Mouse (Mus musculus) urinary bladder, adult 2 months (tissue): ENCODE measurements around the gene Tuft1. TPM values are rescaled to one million over a fixed set of nuclear protein-coding genes. Genes with fewer than 3 reads are reported as not detected.
"Not testable (repeated sequence)": the region's sequence is repeated elsewhere in the genome, so short reads cannot be mapped to it uniquely, and the experiment has no call there.

Experiments used
- DNase-seq: peaks from one replicate; pipeline ENCODE4 v3.0.0; 2022; ENCODE audit warnings: low spot score
- polyA plus RNA-seq: library from polyadenylated mRNA; depleted of rRNA; stranded (reverse); fragments of >200 nt; gene quantifications from 2 replicates; pipeline ENCODE4 v1.2.3, GENCODE M21; 2012

Gene Tuft1
- polyA plus RNA-seq, 1 experiment, result 18.9 TPM

DNA sequence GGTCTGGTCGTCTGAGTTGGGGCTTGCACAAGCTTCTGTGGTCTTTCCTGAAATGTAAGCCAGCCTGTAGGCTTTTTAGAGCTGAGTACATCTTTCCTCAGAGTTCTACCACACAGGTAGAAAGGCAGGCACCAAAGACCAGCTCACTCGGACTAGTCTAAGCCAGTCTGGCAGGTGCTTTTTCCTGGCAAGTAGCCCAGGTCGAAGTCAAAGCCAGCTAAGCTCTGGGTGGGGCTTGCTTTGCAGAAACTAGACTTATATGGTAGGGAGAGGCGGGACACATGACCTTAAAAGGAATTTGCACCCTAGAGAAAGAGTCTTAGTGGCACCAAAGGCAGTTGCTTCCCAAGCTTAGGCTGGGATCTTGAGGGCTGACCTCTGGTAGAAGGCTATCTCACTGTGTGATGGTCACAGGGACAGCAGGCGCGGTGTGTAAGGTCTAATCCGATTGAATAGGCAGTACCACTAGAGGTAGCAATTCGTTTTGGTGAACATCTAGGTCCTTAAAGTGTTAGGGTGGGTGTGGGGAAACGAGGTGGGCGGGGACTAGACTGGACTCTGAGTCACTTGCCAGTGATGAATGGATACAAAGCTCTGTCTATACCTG lies 573 bp upstream of the Tuft1 start:
- not testable (repeated sequence) for DNase-seq

DNA sequence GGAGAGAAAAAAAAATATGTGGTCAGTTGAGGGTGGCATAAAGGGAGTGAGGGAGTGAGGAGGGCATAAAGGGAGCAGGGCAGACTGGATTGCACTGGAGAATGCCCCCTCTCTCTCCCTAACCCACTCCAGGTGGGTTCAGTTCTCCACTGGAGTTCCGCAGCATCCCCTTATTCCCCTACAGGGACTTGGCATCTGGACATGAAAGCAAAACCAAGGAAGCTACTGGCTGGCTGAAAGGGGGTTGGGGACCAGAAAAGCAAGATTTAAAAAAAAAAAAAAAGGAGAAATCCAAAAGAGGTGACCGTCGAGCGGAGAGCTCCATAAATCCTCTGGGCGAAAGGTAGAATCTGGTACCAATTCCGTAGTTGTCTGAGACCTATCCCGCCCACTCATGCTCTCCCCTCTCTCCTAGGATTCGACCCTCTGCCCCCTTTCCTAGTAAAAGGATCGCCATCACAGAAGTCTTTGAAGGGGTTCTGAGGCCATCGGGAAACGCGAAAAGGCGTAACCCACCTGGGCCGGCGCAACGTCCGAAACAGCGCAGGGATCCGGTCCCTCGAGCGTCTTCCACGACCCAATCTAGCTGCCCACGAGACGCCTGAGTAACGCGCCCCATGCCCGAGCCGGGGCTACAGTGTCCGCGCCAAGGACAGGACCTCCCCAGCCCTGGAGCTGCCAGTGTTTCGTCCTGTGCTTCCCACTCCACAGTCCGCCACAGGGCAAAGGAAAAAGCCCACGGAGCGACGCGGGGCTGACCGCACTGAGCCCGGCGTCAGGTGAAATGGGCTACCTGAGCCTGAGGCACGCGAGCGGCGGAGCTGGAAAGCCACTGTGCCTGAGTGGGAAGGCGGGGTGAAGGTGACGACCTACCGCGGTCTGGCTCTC lies 576 bp downstream of the Tuft1 start:
- DNase-seq, result not testable (repeated sequence)

DNA sequence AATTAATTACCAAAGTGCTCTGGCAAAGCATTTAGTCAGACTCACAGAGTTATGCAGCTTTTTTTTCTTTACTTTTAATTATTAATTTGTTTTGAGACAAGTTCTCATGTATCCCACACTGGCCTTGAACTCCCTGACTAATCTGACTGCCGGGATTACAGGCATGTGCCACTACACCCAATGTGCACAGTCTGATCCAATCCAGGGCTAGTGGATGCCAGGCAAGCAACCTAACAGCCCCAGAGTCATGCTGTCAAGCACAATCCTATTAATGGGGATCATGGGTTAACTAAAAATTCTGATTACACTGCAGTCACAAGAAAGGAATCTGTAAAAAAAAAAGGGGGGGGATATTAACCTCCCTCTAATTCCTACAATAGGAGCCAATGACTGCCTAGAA lies 4.7 kb downstream of the Tuft1 start:
- not testable (repeated sequence) for DNase-seq

DNA sequence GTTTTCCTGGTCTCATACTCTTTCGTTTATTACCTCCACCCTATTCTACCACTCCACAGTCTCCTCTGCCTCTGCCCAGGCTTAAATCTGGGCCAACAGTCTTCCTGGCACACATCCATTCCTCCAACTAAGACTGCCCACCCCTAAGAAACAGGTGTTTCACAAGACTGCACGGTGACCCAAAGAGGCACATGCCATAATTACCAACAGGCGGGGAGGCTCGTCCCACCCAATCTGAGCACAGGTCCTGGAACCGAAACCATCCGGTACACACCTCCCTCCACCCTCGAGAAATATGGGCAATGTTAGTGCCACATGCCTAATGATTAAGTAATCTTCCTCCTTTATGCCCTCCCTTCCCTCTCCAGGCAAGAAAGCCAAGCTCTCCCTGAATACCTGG lies 8.3 kb downstream of the Tuft1 start:
- no peak for DNase-seq

DNA sequence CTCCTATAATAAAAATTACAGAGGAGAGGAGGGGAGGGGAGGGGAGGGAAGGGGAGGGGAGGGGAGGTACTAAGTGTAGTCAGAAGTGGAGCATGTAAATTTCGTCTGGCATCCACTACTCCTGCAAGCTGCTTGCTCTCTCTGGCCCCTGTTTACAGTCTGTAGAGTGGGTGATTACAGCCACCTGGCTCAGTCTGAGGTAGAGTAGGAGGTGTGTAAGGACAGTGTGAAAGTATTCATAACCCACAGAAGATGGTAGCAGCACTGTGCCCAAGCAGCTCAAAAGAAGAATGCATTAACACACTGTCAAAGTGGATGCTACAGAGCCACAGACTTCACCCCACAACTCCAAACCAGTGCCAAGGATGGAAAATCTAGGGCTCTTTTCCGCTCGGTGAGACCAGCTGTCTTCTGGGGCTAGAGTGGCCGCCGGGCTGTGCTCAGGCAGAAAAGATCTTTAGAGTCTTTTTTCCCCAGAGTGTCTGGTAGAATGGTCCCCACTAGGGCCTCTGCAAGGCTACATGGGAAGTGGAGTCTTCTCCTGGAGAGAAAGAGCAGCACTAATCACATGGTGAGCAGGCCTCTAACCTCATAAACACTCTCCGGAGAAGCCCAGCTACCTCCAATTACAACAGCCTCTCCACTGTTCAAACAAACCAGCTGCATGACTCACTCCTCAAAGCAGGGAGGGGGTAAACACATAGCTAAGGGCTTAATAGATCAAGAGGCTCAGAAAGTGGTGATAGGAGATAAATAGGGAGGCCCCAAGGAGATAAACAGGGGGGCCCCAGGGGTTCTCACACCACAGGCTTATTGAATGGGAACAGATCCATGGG lies 9.7 kb downstream of the Tuft1 start:
- DNase-seq, result no peak

DNA sequence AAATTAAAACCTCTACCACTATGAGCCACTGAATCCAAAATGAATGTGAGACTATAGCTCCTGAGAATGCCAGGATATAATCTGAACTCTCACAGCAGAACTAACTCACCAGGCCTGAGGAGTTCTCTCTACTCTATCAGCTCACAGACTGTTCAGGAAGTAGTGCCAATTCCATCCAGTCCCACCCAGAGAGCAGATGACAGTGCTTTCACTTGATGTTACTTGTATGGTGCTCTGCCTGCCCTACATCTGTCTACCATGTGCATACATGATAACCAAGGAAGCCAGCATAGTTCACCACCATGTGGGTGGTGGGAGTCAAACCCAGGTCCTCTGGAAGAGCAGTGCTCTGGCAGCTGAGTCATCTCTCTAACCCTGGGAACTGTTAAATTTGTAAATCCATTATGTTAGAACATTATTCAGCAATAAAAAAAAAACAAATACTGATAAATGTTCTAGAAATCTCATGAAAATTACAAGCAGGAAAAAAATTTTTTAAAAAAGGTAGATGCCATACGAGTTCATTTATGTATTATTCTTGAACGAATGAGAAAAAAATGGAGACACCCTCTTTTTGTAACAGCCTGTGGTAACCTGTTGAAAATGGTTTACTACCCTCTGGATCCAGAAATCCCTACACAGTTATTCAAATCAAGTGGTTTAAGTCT lies 16.0 kb downstream of the Tuft1 start, which contains the start of gene Gm10972:
Gene Gm10972 (plus strand): TSS at position 618 of the 668 bp plus-strand sequence.
- not testable (repeated sequence) for DNase-seq

DNA sequence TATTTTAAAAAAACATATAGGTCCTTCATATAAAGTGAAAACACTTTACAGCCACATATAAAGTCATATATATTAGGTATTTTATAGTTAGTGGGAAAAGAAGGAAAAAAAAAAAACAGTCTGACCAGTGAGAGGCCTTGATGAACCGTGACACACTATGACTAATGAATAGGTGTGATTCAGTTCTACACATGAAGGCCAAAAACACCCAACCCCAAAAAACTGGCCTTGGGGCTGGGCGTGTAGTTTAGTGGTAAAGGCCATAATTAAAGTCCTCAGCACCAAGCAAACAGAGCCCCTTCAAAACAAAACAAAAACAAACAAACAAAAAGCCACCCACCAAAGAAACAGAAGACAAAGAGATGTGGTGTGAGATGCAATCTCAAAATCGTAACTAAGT lies 28.8 kb downstream of the Tuft1 start:
- no peak for DNase-seq

DNA sequence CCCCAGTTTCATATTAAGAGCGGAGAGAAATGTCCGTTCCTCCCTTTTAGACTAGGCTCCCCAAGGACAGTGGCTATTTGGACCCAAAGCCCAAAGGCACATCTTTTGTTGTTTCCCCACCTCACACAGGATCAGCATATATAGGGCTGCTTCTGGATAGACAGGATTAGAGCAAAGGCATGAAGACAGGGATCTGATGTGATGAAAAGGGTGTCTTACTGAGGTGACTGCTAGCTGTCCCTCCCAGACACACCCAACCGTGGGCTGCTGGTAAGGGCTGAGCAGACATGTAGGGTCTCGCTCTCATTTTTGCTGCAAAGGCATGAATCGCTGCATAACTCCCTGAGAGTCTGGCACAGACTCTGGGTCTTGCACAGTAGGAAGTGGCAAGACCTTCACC lies 30.0 kb downstream of the Tuft1 start:
- no peak for DNase-seq

DNA sequence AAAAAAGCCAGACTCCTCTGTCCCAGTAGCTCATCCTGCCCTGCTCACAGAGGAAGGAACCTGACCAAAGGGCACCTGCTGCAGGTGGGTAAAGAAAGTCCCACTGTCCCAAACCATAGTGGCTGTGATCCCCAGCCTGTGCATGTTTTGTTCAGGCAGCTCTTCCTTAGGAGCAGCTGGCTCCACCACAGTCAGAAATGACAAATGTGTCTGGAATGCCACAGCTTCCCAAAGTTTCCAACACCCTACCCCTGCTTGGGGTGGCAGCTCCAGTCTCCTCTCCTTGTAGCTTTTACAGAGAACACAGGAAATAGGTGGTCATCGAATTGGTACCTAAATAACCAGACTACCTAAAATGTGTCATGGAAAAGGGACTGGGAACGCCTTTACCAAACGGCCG lies 34.4 kb downstream of the Tuft1 start:
- DNase-seq, result no peak

DNA sequence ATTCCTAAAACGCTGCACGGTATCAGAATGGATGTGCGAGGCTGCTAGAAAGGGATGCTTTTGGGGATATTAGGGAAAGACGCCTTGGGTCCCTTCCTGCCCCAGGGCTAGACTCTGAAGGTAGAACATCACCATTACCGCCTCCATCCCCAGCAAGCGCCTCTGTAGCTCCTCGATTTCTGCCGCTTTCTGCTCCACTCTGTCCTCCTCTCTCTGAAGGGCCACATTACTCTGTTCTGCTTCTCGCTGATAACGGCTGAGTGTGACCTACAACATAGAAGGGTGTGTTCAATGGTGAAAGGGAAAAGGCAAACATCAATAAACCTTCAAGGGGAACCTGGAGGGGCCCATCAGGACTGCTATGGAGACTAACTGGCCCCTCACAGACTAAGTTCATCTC lies 36.1 kb downstream of the Tuft1 start:
- no peak for DNase-seq

DNA sequence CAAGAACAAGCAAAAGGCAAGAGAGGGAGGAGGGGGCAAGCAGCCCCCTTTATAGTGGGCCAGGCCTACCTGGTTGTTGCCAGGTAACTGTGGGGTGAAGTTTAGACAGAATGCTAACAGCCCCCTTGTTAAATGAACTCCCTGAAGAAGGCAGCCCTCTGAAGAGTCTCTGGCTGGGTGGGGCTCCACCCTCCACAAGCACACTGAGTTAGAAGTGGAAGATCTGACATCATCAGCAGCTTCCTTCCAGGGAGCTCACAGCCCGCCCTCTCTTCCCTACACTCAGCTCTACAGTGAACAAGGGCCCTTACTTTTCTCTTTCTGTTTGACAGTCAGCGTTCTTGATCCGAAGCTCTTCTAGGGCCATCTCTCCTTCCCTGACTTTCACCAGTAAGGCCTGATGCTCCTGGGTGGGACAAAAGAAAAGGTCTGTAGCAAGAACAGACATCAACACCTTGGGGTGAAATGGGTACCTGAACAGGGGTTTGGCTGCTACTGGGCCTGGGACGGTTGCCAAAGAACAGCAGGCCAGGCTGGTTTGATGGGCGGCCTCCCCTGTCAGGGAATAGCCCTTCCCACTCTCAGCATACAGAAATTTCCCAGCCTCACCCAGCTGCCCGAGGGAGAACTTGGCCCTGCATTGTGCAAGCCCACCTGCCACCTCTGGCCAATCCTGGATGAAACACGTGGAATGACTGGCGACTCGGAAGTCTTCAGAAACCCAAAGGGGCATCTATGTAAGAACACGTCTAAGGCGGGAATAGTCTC lies 36.7 kb downstream of the Tuft1 start:
- no peak for DNase-seq

DNA sequence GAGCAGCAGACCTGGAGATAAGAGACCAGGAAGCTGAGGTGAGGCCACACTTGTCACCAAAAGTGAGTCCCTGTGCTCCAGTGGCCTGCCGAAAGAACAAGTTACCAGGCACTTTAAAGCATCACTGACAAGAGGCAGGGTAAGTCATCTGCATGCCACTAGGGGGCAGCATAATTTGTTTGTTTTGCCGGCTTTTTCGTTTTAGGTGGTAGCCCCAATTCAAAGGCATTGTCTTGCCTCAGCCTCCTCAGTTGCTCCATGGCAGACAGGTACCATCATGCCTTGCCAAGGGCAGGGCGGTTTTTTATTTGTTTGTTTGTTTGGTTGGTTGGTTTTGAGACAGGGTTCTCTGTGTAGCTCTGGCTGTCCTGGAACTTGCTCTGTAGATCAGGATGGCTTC lies 42.0 kb downstream of the Tuft1 start:
- DNase-seq, result no peak

DNA sequence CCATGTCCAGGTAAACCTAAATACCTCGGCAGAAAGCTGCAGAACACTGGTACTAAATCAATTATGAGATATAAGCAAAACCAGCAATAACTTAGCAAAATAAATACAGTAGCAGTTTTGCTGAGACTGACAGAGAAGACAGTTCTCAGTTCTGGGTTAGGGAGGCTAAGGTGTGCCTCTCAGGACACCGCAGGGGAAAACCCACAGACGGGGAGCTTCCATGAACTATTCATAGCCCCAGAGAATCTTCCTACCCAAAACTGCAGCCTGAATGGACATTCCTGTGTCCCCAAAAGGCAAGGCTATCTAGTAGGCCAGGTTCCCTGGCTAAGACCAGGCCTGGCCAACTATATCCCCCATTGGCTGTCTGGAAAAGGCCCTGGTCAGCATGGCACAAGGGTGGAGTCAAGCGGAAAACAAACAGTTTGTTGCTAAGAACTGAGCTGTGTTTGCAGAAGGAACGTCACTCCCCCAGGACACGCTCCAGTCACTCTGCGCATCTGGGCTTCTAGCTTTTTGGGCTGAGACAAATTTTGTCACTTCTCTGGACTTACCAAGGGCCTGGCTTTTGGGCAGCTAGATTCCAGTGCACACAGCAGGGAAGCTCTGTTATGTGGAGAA lies 45.3 kb downstream of the Tuft1 start:
- DNase-seq, result no peak

DNA sequence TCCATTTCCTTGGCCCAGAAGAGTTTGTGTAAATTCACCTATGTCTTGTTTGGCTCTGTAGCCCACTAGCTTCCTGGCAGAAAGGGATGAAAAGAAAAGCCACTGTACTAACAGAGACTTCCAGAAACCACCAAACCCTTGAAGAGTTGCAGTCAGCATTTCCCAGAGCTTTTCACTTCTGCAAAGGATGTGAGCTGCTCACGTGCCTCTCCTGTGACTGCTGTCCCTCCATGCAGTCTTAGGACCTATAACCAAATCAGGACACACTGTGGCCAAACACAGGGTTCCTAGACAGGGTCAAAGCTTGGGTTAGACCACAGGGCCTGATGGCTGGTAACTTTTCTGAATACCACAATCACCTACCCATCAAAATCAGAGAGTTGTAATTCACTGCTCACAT lies 46.4 kb downstream of the Tuft1 start:
- DNase-seq, result no peak

DNA sequence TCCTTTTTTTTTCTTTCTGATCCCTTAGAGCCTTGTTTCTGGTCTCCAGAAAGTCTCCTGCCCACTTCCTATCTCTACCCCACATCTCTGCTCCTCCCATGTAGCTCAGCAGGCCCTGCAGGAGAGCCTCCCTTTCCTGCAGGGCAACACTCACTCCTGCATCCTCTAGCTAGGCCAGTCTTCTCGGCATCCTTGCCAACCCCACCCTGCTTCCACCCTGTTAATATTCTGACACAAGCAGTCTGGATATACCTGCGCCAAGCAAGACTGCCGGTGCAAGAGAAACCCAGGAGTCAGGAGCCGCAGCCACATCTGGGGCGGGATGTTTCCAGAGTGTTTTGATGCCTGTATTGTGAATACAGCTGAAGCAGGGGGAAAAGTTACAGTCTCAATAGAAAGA lies 46.8 kb downstream of the Tuft1 start:
- DNase-seq, result no peak

DNA sequence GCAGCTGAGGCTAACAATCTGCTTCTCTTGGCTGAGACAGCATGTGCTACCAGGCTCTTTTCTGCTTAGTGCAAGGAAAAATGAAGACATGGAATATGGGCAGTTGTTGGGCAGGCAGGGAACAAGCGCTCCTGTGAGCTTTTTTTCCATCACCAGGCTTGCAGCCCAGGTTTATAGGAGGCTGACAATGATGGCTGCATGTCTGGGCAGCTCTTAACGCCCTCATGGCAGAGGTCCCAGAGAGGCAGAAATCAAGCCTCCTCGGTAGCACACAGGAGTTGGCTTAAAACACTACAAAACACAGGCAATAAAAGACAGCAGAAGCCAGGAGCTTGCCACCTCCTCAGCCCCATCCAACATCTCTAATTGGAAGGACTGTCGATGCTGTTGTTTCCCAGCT lies 47.3 kb downstream of the Tuft1 start:
- no peak for DNase-seq

DNA sequence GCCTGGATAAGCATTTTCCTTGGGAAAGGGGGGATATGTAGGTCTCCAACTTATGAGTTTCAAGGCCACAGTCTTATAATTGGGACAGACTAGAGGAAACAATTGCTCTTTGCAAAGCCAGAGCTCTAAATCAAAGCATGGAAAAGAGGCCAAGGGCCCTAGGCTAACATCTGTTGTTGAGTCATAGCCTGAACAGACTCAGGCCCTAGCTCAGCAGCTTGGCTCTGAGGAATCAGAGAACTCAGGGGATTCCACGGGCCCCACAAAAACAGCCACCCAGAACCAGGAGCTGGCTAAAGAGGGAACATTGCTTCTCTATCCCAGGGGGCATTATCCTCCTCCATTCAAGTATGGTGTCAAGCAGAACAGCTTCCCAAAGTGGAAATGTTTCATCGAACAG lies 48.1 kb downstream of the Tuft1 start:
- no peak for DNase-seq

DNA sequence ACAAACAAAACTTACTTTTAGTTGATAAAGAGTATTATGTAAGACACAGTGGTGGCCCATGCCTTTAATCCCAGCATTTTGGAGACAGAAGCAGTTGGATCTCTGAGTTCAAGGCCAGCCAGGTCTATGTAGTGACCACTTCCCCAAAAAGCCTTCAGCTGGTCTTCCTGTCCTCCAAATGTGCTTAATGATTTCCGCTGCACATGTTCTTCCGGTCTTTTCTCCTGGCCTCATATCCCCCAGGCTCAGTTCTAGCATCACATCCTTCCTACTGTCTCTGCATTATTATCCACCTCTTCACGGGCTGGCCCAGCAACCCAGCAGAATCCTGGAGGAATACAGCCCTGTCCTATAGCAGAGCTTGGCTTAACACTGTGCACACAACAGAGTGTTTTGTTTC lies 49.1 kb downstream of the Tuft1 start:
- no peak for DNase-seq

DNA sequence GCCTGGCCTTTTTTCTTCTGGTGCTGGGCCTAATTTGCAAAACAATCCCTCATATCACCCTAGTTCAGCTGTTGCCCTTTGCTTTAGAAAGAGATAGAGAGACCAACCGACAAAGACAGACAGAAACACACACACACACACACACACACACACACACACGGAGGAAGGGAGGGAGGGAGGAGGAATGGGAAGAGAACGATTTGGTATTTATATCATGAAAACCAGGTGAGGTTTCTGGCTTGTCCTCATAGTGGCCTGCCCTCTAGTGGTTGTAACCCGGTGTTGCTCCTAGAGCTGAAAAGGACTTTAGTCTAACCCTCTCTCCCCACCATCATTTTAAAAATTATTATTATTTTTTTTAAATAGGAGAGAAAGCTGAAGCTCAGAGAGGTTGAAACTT lies 56.7 kb downstream of the Tuft1 start:
- no peak for DNase-seq

DNA sequence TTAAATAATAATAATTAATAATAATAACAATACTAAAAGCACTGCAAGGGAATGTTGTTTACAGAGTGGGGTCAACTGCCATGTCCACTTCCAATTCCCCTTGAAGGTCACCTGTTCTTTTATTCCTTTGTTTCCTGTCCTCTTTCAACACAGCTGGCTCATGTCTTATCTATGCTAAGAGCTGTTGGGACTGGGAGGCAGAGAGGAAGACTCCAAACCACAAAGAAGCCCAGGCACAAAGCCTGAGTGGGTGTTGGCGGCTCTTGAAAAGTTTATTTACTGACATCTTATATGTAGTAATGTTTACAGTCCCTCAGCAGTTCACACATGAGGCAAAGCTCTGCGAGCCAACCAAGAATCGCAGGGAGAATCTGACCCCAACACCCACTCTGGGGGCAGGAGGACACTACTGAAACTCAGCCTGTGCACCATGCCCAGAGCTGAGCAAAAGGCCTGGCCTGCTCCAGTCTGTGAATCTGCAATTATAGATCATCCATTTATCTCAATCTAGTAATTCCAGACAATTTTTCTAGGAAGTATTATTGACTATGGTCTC lies 61.4 kb downstream of the Tuft1 start:
- DNase-seq, result no peak
